Mouse (Mus musculus) adrenal gland, adult 2 months (tissue): ENCODE data around the gene Uso1. TPM values are rescaled to one million over a fixed set of nuclear protein-coding genes. Genes with fewer than 3 reads are reported as not detected.
A peak's percentile ranks its signal among the peaks of the same experiment; 100 is the strongest.

Experiments
- DNase-seq: peaks from one replicate; pipeline ENCODE4 v3.0.0; 2021
- long read RNA-seq: library from polyadenylated mRNA; stranded (forward); transcript quantifications from one replicate; pipeline ENCODE4 v2.0.0, GENCODE M21; 2021
- polyA plus RNA-seq: library from polyadenylated mRNA; depleted of rRNA; stranded (reverse); fragments of >200 nt; gene quantifications from 2 replicates; pipeline ENCODE4 v1.2.3, GENCODE M21; 2012; rRNA removed
- total RNA-seq, 2 experiments: library from RNA; stranded (reverse); gene quantifications; 2 replicates each; pipeline ENCODE4 v1.2.3; 2021

The Uso1 gene
- total RNA-seq (100 to 1,000 TPM in 1 of 2 experiments, 10 to 100 TPM in 1; 88.8 to 113 TPM), polyA plus RNA-seq (22.8 and 35.4 TPM in 2 replicates)
- long read RNA-seq, transcript Uso1-201 (24 exons, 3,898 nt), result major isoform, 44 of 55 reads
- long read RNA-seq, partial matches to known transcripts, result 1 of 55 reads
- long read RNA-seq, other reads (novel, unspliced or antisense), result 9 of 55 reads

DNA sequence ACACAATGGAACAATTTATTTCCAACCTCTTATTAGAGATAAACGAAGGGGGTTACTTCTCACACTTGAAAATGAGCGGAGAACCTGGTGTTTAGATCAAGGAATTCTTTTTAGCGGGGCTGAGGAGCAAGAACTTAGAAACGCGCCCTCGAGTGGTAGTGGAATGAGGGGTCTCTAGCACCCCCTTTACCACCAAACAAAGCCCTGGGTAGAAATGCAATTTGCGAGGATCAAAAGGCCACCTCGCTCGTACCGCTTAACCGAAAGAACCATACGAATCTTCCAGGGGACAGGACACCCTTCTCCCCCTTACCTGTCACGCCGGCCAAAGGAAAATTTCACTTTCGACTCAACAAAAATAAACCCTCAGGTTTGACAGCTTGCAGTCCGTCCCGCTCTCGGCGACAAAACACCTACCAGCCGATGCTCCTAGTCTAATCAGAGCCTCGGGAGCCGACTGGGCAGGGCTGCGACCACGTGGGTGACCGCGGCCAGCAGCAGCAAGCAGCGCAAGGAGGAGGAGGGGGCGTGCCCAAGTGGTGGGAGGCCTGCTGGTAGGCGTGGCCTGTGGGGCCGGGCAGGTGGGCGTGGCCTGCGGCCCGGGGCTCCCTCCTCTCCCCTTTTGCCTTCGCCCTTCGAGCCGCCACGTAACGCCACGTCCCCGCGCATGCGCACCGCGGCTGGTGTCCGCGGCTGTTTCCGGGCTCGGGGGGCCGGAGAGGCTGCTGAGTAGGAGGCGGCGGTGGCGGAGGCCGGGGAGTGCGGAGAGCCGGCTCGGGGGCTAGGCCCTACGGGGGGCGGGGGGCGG, at the start of gene Uso1:
Gene Uso1 (plus strand): TSS at position 700 of the 808 bp plus-strand sequence.
- peak; percentile 100 for DNase-seq

DNA sequence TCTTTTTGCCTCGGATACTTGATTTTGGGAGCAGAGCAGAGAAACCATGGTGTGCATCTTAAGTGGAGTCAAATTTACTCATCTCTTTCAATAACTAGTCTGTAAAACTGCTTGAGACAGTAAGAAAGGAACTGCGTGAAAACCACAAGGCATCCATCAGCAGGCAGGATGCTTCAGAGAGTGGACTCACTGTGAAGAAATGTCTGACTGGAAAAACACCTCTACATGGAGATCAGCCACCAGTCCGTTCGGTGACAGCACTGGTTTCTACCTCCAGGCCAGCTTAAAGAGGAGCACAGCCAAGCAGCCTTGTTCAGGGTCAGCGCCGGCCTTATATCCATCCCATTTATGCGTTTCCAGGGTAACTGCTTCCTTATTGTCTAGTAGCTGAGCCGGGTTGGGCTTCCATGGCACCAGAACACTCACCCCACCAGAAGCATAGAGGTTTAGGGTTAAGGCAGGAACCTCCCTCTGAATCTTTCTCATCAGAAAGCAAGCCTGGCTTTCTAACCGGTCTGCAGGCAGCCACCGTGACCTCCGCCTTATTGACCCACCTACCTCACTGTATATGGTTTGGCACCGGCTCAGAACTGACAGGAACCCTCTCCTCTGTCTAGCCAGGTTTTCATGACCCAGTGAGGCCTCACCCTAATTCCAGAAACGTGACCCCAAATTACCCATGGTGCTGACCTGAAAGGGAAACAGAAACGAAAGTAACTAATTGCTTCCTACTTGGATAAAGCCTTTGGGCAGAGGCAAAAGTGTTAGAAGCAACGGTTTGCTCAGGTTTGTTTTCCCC, 44.3 kb upstream of the Uso1 start:
- peak; percentile 27 for DNase-seq

DNA sequence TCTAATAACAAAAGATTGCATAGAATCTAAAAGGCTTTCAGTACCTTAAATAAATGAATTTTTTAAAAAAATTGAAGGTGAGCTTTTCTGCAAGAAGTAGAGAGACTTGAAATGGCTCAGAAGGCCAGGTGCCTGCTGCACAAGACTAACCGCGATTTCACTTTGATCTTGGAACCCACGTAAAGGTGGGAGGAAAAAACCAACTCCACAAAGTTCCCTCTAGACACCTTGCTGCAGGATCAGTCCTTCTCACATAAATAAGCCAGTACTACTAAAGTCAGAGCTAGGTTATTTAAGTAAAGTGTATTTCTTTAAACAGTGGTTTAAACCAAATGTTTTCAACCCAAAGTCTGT, 43.7 kb upstream of the Uso1 start:
- DNase-seq, result no peak

DNA sequence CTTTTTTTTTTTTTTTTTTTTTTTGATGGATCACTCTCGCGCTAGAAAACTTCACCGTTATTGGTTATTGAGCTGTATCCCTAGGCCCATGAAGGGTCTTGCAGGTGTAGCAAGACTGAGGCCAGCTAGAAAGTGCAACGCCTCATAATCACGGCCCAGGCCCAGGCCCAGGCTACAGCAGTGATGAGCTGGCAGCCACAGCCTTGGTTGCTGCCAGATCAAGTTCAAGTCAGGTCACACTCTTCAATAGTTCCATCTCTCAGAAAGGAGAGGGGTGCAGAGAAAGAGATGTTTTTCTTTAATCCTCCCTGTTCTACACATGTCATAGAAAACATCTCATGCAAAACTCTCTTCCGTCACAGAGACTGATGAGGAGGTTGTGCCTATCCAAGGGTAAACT, 41.0 kb upstream of the Uso1 start:
- DNase-seq, result peak; percentile 59

DNA sequence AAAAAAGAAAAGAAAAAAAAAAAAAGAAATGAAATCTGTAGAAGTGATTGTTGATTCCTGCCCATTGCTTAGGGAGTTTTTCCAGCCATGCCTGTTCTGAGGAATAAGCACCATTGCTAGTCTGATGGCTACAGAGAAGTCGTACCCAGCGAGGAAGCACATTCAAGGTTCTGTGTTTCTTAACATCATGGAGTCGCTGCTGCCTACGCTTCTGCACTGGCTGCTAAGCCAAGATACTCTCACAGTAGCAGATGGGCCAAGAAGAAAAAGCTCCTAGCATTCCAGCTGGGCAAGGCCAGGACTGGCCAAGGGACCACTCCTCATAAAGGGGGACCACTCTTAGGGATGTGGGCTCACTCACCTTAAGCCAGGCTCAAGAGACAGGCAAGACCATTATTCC, 40.0 kb upstream of the Uso1 start:
- no peak for DNase-seq

DNA sequence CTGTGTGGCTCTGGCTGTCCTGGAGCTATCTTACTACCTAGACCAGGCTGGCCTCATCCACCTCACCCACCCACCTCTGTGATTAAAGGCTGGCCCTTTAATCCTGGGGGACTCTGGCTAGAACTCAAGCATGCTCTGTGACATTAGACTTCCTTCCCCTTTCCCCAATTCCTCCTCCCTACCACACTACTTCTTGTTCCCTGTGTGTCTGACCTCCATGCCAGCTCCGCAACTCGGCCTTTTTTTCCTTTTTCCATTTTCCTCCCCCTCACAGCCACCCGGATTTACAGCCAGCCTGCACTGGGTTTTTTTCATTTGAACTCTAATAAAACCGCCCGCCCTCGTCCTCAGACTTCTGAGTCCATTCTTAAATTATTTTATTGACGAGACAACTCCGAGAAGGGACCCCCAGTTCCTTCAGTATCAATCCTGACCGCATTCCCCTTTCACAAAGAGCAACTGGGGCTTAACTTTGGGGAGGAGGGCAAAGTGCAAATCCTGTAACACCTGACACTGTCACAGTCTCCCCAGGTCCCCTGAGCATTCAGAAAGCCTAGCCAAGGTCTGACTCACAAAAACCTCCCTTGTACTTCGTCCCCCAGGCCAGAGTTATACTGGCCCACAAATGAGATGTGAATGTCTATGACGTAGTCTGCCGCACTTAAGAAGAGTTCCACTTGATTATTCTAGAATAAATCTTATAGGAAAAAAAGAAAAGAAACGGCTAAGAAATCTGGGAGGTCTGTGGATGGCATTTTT, 39.2 kb upstream of the Uso1 start:
- DNase-seq, result no peak

DNA sequence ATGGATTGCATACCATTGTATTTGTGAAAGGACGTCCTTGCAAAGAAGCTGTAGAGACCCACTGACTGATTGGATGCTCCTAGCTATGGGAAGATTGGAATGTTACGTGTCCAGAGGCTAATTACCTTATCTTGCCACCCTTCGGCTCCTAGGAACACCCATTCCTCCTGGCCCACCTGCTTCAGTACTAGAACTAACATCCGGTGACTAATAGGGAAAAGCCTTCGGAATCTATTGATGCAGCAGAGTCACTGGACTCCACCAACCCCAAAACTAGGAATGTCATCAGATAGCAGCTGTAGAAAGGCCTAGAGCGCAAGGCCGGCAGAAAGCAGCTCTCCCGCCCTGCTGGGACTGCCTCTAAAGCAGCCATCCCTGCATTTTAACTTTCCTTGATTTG, 36.1 kb upstream of the Uso1 start:
- no peak for DNase-seq

DNA sequence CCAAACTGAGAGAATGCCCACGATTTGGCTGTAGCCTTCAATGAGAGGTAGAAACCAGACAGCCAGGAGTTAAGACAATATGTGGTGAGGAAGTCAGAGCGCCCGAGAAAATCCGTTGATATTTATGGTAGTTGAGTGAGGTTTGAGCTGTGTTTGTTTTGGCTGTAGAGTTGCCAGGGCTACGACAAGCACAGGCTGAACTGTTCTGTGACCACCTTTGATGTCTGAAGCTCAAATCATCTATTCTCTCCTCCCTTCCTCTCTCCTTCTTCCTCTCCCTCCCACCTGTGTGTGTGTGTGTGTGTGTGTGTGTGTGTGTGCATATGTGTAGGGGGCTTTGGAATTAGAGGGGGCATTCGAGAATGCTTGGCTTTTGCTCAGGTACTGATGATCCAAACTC, 34.7 kb upstream of the Uso1 start:
- no peak for DNase-seq

DNA sequence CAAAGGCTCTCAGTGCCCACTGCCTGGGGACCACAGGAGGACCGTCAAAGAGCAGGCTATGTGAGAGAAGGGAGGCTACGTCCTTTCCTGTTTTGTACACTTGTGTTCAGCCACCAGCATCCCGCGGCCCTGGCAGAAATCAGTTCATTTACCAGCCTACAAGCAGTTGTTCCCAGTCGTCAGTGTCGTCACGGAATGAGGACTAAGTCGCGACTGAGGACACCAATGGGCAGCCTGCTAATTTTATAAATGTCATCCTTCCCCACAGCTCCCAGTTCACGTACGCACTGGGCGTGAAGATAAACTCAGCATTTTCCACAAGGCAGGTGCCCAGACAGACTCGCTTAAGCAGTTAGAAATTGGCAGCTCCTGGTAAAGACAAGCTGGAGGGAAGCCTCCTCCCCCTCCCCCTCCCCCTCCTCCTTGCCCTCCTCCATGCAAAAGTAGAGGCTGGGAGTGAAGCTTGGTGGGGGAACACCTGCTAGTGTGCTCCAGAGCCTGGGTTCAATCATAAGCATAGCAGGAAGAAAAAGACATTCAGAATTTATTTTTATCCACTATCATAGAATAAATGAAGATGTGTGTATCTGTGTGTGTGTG, 33.8 kb upstream of the Uso1 start:
- DNase-seq, result no peak

DNA sequence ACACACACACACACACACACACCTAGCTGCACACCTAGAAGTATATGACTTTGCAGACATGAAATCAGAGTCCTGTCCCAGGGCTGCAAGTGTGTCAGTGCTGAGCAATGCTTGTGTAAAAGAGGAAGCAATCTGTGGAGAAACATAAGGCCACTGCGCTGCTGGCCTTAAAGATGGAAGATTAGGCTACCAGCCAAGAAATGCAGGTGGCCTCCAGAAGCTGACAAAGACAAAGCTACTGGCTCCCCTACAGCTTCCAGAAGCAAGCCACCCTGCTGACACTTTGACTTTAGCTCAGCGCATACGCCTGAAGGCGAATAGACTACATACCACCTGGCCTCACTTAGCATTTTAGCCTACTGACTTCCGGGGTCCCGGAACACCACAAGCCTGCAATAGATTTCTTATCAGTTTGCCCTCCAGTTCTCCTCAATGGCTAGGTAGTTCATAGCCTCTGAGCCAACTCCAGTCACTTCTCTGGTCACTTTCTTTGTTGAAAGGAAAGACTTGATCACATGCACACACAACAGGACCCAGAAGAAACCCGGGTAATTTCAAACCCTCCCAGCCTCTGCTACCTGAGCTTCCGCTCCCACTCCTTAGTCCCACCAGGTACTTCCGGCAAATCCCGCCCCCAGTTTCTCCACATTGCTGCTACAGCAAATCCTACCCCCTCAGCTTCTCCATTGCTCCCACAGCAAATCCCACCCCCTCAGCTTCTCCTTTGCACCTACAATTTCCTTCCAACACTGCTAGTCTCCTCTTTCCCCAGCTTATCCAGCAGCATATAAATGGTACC, 31.2 kb upstream of the Uso1 start:
- DNase-seq, result peak; percentile 17

DNA sequence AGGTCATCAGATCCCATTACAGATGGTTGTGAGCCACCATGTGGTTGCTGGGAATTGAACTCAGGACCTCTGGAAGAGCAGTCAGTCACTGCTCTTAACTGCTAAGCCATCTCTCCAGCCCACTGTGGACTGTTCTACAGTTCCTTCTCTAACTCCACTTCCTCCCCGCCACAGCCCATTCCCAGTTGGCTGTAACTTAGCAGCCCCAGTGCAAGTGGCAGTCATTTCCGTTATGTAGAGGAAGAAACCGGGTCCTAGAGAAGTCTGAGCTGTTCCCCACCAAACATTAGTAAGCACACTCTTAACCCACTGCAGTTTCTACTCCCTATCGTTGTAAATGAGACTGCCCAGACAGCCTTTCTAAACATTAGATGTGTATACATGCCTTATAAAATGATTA, 30.5 kb upstream of the Uso1 start:
- DNase-seq, result no peak

DNA sequence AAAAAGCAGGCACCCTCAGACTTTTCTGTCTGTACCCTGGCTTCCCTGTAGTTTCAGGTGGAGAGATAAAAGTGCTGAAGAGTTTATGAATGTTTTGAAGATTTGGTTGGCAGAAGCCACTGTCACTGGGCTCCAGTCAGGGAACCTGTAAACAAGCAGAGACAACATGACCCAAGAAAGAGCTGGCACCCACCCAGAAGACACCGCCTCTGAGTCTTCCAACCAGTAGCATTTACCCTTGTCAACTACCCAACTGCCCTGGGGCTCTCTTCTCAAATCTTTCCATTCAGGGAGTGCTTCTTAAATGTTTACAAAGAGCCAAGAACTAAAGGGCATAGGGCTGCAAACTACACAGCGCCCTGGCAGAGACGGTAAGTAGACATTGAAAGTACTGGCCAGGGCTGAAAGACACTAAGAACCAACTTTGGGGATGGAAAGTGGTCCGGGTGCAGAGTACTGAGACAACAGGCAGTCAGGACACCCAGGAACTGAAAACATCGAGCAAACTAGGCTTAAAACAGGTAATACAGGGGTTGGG, 26.9 kb upstream of the Uso1 start:
- DNase-seq, result peak; percentile 40

DNA sequence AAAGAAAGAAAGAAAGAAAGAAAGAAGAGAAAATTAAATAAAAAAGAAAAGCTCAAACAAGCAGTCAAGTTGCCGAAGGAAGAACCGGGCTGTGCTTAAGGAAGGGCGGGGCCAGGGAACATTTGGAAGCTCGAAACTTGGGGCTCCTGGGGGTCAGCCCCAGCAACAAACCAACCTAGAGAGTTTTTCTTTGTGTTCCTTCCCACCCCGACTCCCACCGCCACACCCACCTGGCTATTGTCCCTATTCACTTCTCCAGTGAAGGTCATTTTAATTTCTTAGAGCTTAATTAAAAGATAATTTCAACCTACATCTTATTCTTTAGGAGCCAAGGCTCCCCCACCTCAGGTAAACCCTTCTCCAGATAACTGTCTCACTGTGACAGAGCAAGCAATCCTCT, 25.6 kb upstream of the Uso1 start:
- DNase-seq, result no peak

DNA sequence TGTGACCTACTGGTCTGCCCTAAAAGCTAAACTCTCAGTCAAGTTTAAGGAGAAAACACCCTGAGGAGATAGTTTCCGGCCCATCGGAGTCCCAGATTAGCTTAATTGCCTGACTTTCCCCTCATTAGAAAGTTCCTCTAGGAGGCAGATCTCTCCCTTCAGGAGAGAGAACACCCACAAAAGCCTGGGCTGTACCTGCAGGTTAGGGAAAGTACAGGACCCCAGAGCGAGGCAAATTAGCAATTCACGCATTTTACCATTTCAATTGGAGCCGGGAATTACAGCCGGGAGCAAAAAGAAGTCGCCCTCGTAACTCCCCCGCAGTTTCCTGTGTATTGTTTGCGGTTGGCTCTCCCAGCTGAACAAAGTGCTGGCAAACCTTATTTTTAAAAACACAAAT, 25.2 kb upstream of the Uso1 start:
- no peak for DNase-seq

DNA sequence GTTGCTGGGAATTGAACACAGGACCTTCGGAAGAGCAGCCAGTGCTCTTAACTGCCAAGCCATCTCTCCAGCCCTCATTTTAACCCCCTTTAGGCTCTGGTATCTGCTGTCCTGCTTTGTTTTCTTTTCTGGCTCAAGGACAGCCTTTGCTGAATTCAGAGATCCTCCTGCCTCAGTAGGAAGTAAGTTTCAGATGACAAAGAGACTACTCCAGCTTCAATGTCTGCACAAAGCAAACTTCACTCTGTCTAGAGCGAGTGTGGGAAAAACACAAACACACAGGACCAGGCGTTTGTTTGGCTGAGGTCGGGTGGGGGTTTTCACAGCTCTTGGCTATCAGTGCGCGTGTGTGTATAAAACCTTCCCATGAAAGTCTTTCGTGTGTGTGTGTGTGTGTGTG, 24.3 kb upstream of the Uso1 start:
- no peak for DNase-seq

DNA sequence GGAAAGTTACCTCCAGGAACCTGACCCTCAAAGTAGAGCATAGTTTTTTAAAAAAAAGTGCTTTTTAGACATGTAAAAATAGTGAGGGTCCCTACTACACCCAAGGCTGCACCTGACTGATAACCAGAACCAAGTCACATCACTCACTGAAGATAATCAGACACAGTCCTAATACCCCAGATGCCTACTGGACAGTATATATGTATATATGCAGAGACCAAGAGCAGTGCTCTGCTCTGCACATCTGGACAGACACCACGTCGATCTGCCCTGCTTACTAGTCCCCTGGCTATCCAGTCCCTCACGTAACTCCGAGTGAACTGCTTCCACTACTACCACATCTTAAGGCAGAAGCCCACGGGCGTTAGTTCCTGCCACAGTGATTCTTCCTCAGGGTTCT, 23.5 kb upstream of the Uso1 start:
- DNase-seq, result no peak

DNA sequence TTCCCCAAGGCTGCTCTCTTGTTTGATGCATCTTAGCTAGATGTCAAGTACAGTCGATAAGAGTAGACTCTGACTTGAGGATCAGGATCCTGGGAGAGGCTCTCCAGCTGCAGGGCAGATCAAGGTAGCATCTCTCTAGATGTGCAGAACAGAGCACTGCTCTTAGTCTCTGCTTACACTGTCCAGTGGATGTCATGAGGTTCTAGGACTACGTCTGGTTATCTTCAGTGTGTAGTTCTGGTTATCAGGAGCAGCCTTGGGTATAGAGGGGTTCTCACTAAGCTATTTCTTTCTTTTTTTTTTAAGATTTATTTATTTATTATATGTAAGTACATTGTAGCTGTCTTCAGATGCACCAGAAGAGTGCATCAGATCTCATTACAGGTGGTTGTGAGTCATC, 22.8 kb upstream of the Uso1 start:
- DNase-seq, result no peak

DNA sequence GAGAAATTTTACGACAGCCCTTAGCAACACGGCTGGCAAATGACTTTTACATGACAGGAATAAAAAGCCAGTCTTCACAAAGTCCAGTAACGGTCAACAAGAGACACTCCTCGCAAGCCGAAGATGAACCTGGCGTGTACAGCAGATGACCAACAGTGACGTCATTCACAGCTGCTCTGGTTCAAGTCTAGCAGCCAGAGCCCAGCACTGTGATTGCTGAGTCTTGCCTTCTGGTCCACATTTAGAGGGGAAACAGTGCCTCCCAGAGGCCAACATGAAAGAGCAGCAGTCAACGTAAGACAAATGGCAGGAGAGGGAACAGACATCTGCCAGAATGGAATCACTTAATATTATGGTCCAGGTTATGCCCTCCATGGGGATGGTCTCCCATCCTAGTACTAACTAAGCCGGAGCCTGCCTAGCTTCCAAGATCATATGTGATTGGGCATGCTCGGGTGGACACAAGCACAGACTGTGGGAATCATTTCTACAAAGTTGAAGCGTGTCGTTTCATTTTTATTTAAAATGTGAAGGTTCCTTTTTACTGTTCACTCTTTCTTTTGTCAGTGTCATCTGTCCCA, 19.8 kb upstream of the Uso1 start:
- peak; percentile 82 for DNase-seq

DNA sequence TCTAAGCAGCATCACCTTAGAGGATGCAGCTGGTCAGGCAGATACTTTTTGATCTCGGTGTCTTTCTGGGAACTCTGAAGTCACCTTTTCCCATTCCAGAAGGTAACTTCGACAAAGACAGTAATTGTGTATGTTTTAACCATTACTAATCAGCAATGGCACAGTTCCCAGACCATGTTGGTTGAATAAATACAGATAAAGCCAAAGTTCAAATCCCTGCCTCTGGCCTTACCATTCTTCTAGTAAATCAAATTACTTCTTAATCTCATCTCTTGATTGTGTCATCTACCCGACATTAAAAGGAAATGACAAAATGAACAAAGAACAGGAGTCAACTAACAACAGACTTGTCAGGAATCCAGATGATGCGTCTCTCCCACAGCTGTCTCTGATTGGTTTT, 16.1 kb upstream of the Uso1 start:
- DNase-seq, result no peak

DNA sequence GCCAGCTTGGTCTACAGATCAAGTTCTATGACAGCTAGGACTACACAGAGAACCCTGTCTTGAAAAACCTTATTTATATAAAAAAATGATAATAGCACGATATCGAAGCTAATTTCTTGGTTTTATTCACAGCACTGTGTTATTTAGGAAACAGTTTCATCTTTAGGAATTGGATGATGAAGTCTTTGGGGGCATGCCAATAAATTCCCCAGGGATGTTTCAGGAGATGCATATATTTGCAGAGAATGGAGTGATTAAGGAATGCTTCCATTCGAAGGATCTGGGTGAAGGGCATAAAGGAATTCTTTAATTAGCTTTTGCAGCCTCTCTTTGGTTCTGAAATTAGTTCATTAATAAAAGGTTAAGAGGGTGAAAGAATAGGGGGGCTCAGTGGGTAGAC, 12.3 kb upstream of the Uso1 start:
- no peak for DNase-seq
